Mouse (Mus musculus): ENCODE data around the gene Astn2.

The Astn2 gene

DNA sequence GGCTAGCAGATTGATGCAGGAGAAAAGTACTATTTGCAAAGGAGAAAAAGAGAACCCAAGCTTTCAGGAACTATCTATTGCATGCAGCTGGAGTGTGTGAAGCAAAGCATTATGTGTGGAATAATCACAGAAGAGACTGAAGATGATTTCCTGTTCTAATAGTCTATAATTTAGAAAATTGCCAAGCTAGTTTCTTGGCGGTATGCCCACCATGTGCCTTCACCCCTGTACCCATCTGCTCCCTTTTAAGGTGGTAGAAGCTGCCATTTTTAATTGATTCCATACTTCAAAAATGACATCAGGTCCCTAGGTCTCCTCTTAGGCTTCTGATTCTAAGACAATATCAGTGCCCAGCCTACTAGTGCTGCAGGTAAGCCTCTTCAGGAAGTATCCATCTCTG is 432.0 kb downstream of the Astn2 start:
- DNase-seq (ENCODE audit: low spot score in 2 of 2), result no peak

- no peak for DNase-seq (ENCODE audit: low spot score in 2 of 2)
These were observed 435.1 kb downstream of the Astn2 start for GRCm38 (mm10) chr4:65969318-65969717.

- DNase-seq (ENCODE audit: low spot score in 2 of 2), result no peak
These were observed 439.8 kb downstream of the Astn2 start for GRCm38 (mm10) chr4:65964604-65965003.

- DNase-seq (ENCODE audit: low spot score in 2 of 2), result no peak
These were observed 445.1 kb downstream of the Astn2 start for GRCm38 (mm10) chr4:65959188-65959759.

DNA sequence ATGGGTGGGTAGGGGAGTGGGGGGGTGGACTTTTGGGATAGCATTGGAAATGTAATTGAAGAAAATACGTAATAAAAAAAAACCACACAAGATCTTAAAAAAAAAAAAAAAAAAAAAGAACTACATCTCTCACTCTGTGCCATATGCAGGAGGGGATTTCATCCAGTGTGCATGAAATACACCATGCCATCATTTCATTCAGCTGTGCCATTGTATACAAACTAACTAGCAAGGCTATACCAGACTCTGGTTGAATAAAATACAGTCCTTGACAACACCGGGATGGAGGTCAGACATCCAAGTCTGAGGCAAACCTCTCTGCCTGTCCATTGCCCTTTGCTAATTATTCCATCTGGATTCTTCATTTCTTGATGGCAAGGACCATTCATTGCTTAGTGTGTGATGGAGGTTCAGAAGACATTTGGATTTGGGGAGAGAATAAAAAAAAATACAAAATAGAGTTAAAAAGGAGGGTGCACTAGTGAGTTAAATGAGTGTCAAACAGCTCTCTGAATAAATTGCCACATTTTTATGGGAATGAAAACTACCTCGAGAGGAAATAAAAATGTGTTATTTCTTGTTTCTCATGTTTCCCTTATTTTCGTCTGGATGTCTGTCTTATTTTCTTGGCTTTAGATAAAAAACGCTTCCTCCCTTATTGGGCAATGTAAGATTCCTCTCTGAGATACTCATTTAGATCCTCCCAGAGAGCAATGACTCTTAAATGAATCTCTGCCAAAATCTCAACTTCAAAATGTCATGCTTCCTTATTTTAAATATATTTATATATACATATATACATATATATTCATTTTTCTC is 445.8 kb downstream of the Astn2 start:
- no peak for DNase-seq (ENCODE audit: low spot score in 2 of 2)

DNA sequence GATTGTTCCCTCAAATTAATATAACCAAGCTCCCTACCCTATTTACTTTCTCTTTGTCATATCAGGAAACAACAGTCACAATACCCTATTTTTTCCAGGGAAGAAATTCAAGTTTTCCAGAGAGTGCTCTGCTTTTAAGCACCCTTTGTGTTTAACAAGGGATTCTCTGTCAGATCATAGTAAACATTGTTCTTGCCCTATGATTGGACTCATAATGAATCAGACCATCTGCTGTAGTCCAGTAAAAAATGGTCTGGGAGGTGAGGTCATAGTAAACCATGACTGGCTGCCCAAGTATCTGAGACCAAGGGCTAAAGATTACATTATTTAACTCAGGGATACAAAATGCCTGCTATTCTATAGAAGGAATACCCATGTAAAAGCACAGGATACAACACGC is 452.5 kb downstream of the Astn2 start:
- no peak for DNase-seq (ENCODE audit: low spot score in 2 of 2)

- DNase-seq (ENCODE audit: low spot score in 2 of 2), result no peak
These were observed 457.2 kb downstream of the Astn2 start for GRCm38 (mm10) chr4:65947141-65947649.

DNA sequence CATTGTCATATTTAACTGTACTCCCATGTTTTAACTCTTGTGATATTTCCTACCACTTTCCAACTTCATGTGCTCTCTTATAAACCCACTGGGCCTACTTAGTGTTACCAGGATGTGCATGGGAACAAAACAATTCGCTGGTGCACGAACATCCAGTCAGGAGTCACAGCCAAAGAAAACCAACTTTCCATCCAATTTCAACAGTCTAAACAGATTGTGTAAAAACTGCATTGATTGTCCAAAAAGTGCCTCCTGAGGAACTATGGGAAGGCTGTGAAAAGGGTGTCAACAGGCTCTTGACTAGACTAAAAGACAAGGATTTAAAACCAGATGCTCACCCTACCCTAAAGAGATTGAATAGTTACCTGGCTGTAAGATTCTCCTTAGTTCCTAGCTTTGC is 458.4 kb downstream of the Astn2 start:
- no peak for DNase-seq (ENCODE audit: low spot score in 2 of 2)

- DNase-seq (ENCODE audit: low spot score in 2 of 2), result no peak
These were observed 473.5 kb downstream of the Astn2 start for GRCm38 (mm10) chr4:65930901-65931300.

- DNase-seq (ENCODE audit: low spot score in 2 of 2), result no peak
These were observed 484.1 kb downstream of the Astn2 start for GRCm38 (mm10) chr4:65920294-65920693.

GRCm38 (mm10) chr4:65916027-65917008 is 488.1 kb downstream of the Astn2 start:
- no peak for DNase-seq (ENCODE audit: low spot score in 2 of 2)

DNA sequence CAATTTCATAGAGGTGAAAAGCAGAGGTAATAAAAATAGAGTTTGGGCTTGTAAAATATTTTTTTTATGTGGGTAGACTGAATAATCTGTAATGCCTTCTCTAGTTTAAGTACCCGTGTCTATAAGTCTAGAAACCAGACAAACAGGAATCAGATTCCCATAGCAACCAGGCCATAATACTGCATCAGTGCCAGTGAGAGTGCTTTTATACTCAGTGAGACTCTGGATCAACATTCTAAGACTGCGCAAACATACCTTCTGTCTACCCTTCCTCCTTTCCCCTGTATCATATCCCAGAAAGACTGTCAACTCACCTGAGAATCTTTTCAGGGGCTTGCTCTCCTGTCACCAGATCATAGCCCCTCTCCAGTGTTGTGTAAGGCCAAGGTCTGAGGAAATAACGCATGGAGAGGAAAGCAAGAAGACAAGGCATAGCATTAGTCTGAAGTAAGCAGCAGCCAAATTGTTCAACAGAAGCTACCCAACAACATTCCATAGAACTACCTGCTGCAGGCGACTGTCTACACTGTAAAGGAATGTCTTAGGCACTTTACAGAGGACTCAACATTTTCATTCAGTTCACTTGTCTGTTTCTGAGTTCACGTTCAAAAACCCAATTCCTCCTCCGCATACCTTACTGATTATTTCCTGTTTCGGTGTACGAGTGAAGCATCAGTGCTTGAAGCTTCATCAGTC is 492.0 kb downstream of the Astn2 start:
- no peak for DNase-seq (ENCODE audit: low spot score in 2 of 2)

DNA sequence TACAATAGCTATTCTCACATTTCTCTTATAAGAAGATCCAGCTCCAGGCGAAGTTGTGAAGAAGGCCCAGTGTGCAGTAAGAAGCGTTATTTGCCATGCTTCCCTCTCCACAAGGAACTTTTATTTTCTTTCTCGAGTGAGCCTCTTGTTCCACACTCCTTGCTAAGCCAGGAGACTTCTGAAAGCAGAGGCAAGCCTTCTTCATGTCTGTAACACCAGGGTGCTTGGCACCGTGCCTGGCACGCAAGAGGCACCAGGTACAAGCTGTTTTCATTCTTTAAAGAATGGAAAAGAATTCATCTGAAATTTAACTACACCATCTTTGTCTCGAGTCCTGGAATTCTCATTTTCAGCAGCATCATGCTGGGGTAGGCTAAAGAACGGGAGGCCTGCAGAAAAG is 496.8 kb downstream of the Astn2 start:
- DNase-seq (ENCODE audit: low spot score in 2 of 2), result no peak

- no peak for DNase-seq (ENCODE audit: low spot score in 2 of 2)
These were observed 499.4 kb downstream of the Astn2 start for GRCm38 (mm10) chr4:65904963-65905362.

DNA sequence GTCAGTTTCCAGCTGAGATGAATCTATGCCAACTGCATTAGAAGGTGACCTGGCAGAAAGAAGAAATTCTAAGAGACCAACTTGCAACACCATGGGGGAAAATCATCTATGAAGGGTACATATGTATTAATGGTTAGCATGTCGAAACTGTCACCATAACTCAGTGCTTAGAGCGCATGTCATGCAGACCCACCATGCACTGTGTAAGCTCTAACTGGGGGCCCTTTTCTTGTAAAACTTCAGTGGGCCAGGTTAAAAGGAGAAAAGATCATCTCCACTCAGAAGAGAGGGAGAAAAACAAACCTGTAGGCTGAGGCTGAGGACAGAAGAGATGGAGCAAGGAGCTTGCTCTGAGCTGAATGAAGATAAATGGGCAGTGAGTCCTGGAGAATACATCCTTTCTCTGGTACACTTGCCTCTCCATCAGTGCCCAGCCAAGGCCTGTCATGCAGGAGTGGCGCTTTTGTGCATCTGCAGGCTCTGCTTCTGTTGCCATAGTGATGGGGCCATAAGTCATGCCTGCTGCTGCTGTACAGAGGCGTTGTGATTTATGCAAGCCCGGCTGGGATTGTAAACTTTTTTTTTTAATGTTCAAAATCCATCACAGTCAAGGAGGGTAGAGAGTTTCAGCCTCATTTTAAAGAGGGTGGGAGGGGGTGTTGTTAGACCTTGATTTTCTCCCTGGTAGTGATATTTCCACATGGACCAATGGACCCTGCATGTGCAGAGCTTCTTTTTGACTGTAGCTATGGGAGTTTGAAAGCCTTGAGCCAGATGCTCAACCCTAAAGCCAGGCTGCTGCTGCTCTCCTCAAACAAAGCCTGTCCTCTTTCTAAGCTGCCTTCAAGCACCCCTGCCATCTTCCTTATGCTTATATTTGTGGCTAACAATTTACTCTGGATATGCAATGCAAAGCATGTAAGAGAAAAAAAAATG is 508.1 kb downstream of the Astn2 start:
- no peak for DNase-seq (ENCODE audit: low spot score in 2 of 2)

- DNase-seq (ENCODE audit: low spot score in 2 of 2), result no peak
These were observed 515.9 kb downstream of the Astn2 start for GRCm38 (mm10) chr4:65888332-65888993.

- no peak for DNase-seq (ENCODE audit: low spot score in 2 of 2)
These were observed 517.5 kb downstream of the Astn2 start for GRCm38 (mm10) chr4:65886862-65887261.

GRCm38 (mm10) chr4:65885921-65886320 is 518.5 kb downstream of the Astn2 start:
- DNase-seq (ENCODE audit: low spot score in 2 of 2), result no peak

DNA sequence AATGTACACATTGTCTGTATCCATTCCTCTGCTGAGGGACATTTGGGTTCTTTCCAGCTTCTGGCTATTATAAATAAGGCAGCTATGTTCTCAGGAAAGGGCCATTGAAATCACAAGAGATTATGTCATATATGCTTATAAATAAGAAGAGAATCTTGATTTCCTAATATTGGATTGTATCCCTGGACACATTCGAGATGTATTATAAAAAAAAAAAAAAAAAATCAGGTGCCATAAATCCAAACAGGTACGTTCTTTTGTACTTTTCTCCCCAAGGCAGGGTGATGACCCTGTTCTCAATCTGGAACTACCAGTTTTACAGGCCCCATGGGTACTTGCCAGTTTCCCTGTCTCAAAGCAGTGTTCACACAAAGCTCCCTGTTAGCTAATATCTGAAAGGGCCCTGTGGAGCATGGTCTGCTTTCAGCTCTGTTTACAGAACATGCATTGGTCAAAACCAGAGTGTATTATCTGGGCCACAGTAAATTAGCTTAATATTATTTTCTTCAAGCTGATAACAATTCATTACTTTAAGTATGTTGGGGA is 530.1 kb downstream of the Astn2 start:
- DNase-seq (ENCODE audit: low spot score in 2 of 2), result no peak

GRCm38 (mm10) chr4:65864551-65864950 is 539.9 kb downstream of the Astn2 start:
- no peak for DNase-seq (ENCODE audit: low spot score in 2 of 2)
